8 mouse cellular contexts compared by ENCODE assay signal in the genomic region with DNA sequence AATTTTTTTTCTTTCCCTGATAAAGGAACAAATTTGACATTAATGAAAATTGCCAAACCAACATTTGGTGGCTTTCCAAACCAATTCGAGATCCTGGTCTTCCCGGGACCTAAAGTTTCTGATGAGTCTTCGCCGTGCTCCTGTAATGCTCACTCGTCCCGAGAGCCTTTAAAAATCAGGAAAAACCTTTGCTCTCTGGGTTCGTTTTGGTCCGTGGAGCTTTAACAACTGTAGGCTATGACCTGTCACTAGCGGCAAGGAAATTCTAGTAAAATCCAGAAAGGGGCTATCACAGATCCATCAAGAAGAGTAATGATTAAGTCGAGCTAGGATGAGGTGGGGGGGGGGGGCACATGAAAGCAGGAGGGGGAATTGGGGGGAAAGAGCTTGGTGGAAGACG. TPM values are rescaled to one million over a fixed set of nuclear protein-coding genes. Genes with fewer than 3 reads are reported as not detected.
DNase-seq lines count a peak whose midpoint lies in the region; ATAC-seq and TF ChIP-seq lines count a peak whose summit lies in the region.

No protein-coding gene starts in this region.

- no peaks in the 10 kb centered on the region for H3K9me3 ChIP-seq in heart, postnatal 0 days (replicated peaks; ENCODE audit: control insufficient read depth, low read length)
- H3K9me3 ChIP-seq in hindbrain, postnatal 0 days (ENCODE audit: low read length): no peaks in the 10 kb centered on the region
- H3K9me3 ChIP-seq in midbrain, embryonic 13.5 days: no peaks in the 10 kb centered on the region

- ATAC-seq in heart, postnatal 0 days (ENCODE audit: insufficient read depth, low read depth): peak; percentile 21; the same call in 1 of the 2 replicates
- no peak; the same call in 1 of the 2 replicates for ATAC-seq in hindbrain, postnatal 0 days
- no peak for ATAC-seq in midbrain, embryonic 13.5 days

- DNase-seq in heart, postnatal 0 days (ENCODE audit: low spot score): no peak
- DNase-seq in heart, adult 11 months: no peak
- no peak for DNase-seq in hindbrain, postnatal 0 days (ENCODE audit: low spot score)
- no peak for DNase-seq in layer of hippocampus, postnatal 14 days (ENCODE audit: low spot score in 2 of 2)
- DNase-seq in right cerebral cortex, postnatal 10 days (ENCODE audit: low spot score in 2 of 2): no peak
- no peak for DNase-seq in right cerebral cortex, postnatal 4 days

- H3K9ac ChIP-seq in heart, postnatal 0 days (replicated peaks; ENCODE audit: low read depth, low read length): peak overlapping the region; percentile 79
- peak overlapping the region; percentile 69 for H3K9ac ChIP-seq in hindbrain, postnatal 0 days (replicated peaks; ENCODE audit: low read length)
- H3K9ac ChIP-seq in midbrain, embryonic 13.5 days (replicated peaks): peak overlapping the region; percentile 85

- H3K27me3 ChIP-seq in heart, postnatal 0 days (ENCODE audit: control insufficient read depth, insufficient read depth, low read length): no peaks in the 10 kb centered on the region
- no peaks in the 10 kb centered on the region for H3K27me3 ChIP-seq in hindbrain, postnatal 0 days (ENCODE audit: insufficient read depth, low read length)
- no peaks in the 10 kb centered on the region for H3K27me3 ChIP-seq in midbrain, embryonic 13.5 days

- H3K36me3 ChIP-seq in heart, postnatal 0 days (replicated peaks; ENCODE audit: control insufficient read depth, insufficient read depth, low read length): peaks cover 40% of the 10 kb centered on the region
- peaks cover 28% of the 10 kb centered on the region for H3K36me3 ChIP-seq in hindbrain, postnatal 0 days (ENCODE audit: insufficient read depth, low read length)
- peaks cover 36% of the 10 kb centered on the region for H3K36me3 ChIP-seq in midbrain, embryonic 13.5 days

- no peak for TF ChIP-seq CTCF in heart, postnatal 0 days (IDR thresholded peaks at IDR 0.05; ENCODE audit: low read depth)
- TF ChIP-seq CTCF in bone marrow, adult 2 months (IDR thresholded peaks at IDR 0.05; ENCODE audit: control insufficient read depth, insufficient read depth, low read length): no peak
- no peak for TF ChIP-seq CTCF in hindbrain, postnatal 0 days (IDR thresholded peaks at IDR 0.05; ENCODE audit: low read depth)

- 3% methylated on average over 11 of the region's 11 CpGs for WGBS in heart, postnatal 0 days
- 2% methylated on average over 11 of the region's 11 CpGs for whole genome bisulfite sequencing in bone marrow, adult 2 months
- WGBS in hindbrain, postnatal 0 days: 1% methylated on average over 11 of the region's 11 CpGs
- 6% methylated on average over 11 of the region's 11 CpGs for WGBS in midbrain, embryonic 13.5 days

- 0 out of 2 replicates have a peak, but pooled peaks cover 9% of the 10 kb centered on the region for H3K4me1 ChIP-seq in heart, postnatal 0 days (ENCODE audit: control insufficient read depth, insufficient read depth)
- no peaks in the 10 kb centered on the region for H3K4me1 ChIP-seq in bone marrow, adult 2 months (ENCODE audit: control insufficient read depth, insufficient read depth, low read length)
- H3K4me1 ChIP-seq in hindbrain, postnatal 0 days (ENCODE audit: insufficient read depth, low read length): no peaks in the 10 kb centered on the region
- peaks cover 16% of the 10 kb centered on the region for H3K4me1 ChIP-seq in midbrain, embryonic 13.5 days (replicated peaks)

- peak overlapping the region; percentile 78 for H3K27ac ChIP-seq in heart, postnatal 0 days (ENCODE audit: low read depth)
- H3K27ac ChIP-seq in bone marrow, adult 2 months (ENCODE audit: control insufficient read depth, insufficient read depth, low read depth, low read length, poor library complexity): peak overlapping the region; percentile 67; the same call in 1 of the 2 replicates
- peak overlapping the region; percentile 91 for H3K27ac ChIP-seq in hindbrain, postnatal 0 days
- peak overlapping the region; percentile 92 for H3K27ac ChIP-seq in midbrain, embryonic 13.5 days

- peak overlapping the region; percentile 81 for H3K4me2 ChIP-seq in heart, postnatal 0 days (ENCODE audit: low read depth, low read length)
- peak overlapping the region; percentile 54 for H3K4me2 ChIP-seq in hindbrain, postnatal 0 days (ENCODE audit: low read depth, low read length)
- H3K4me2 ChIP-seq in midbrain, embryonic 13.5 days (replicated peaks): peak overlapping the region; percentile 75

- TF ChIP-seq EP300 in heart, postnatal 0 days (IDR thresholded peaks at IDR 0.05; ENCODE audit: low read depth): no peak

- peak overlapping the region; percentile 70 for H3K4me3 ChIP-seq in heart, postnatal 0 days (ENCODE audit: low read depth, low read length)
- peak overlapping the region; percentile 96 for H3K4me3 ChIP-seq in bone marrow, adult 2 months (replicated peaks; ENCODE audit: control insufficient read depth, low read depth, low read length)
- H3K4me3 ChIP-seq in hindbrain, postnatal 0 days (ENCODE audit: low read length): peak overlapping the region; percentile 70
- H3K4me3 ChIP-seq in midbrain, embryonic 13.5 days (replicated peaks): peak overlapping the region; percentile 72

- TF ChIP-seq POLR2A in bone marrow, adult 2 months (IDR thresholded peaks at IDR 0.05; ENCODE audit: borderline replicate concordance, control insufficient read depth, low read depth, low read length): no peak

RNA-seq across cellular contexts. Expression of gene Rpl7l1, which starts 0.6 kb away (rescaled TPM):
- total RNA-seq in heart, postnatal 0 days (2014; rRNA removed; ENCODE audit: low replicate concordance): 34.6 and 44.3 TPM in 2 replicates
- polyA plus RNA-seq in heart, postnatal 0 days (2015; fragmentation: Nextera tagmentation; extraction: Ambion mirVana): 72.9 and 77.7 TPM in 2 replicates
- 26.9 and 45.0 TPM in 2 replicates for polyA plus RNA-seq in bone marrow, adult 2 months (2011; ENCODE audit: insufficient read depth, insufficient read length, low replicate concordance, missing spikeins)
- total RNA-seq in hindbrain, postnatal 0 days (2014; rRNA removed): 39.4 and 39.8 TPM in 2 replicates
- 72.1 and 80.0 TPM in 2 replicates for polyA plus RNA-seq in hindbrain, postnatal 0 days (2015; fragmentation: Nextera tagmentation; extraction: Ambion mirVana)
- 119 and 125 TPM in 2 replicates for polyA plus RNA-seq in midbrain, embryonic 13.5 days (2015; fragmentation: Nextera tagmentation; extraction: Ambion mirVana)
- 10 to 100 TPM; 47.5 to 48.7 TPM for total RNA-seq in layer of hippocampus, postnatal 14 days (2021)

RNA-seq across cellular contexts. Expression of gene 2310039H08Rik, which starts 9.4 kb away (rescaled TPM):
- total RNA-seq in heart, postnatal 0 days (2014; rRNA removed; ENCODE audit: low replicate concordance): 75.6 and 80.4 TPM in 2 replicates
- 74.9 and 76.4 TPM in 2 replicates for polyA plus RNA-seq in heart, postnatal 0 days (2015; fragmentation: Nextera tagmentation; extraction: Ambion mirVana)
- 18.3 and 18.7 TPM in 2 replicates for polyA plus RNA-seq in bone marrow, adult 2 months (2011; ENCODE audit: insufficient read depth, insufficient read length, low replicate concordance, missing spikeins)
- 44.9 and 46.4 TPM in 2 replicates for total RNA-seq in hindbrain, postnatal 0 days (2014; rRNA removed)
- 64.7 TPM in 2 replicates for polyA plus RNA-seq in hindbrain, postnatal 0 days (2015; fragmentation: Nextera tagmentation; extraction: Ambion mirVana)
- 53.4 and 54.0 TPM in 2 replicates for polyA plus RNA-seq in midbrain, embryonic 13.5 days (2015; fragmentation: Nextera tagmentation; extraction: Ambion mirVana)
- 10 to 100 TPM; 12.0 to 12.5 TPM for total RNA-seq in layer of hippocampus, postnatal 14 days (2021)

RNA-seq across cellular contexts. Expression of gene Ptcra, which starts 18.4 kb away (rescaled TPM):
- 0.27 TPM in 1 of 2 replicates, not detected in the other for total RNA-seq in heart, postnatal 0 days (2014; rRNA removed; ENCODE audit: low replicate concordance)
- polyA plus RNA-seq in heart, postnatal 0 days (2015; fragmentation: Nextera tagmentation; extraction: Ambion mirVana): not detected in 2 replicates
- 2.0 TPM in 1 of 2 replicates, not detected in the other for polyA plus RNA-seq in bone marrow, adult 2 months (2011; ENCODE audit: insufficient read depth, insufficient read length, low replicate concordance, missing spikeins)
- not detected in 2 replicates for total RNA-seq in hindbrain, postnatal 0 days (2014; rRNA removed)
- 0.11 and 0.42 TPM in 2 replicates for polyA plus RNA-seq in hindbrain, postnatal 0 days (2015; fragmentation: Nextera tagmentation; extraction: Ambion mirVana)
- 0.24 and 0.46 TPM in 2 replicates for polyA plus RNA-seq in midbrain, embryonic 13.5 days (2015; fragmentation: Nextera tagmentation; extraction: Ambion mirVana)
- under 1 TPM in 1 of 2 experiments, not detected in 1; 0.31 TPM for total RNA-seq in layer of hippocampus, postnatal 14 days (2021)

RNA-seq across cellular contexts. Expression of gene Cnpy3, which starts 29.9 kb away (rescaled TPM):
- 37.9 and 44.5 TPM in 2 replicates for total RNA-seq in heart, postnatal 0 days (2014; rRNA removed; ENCODE audit: low replicate concordance)
- 27.7 and 29.0 TPM in 2 replicates for polyA plus RNA-seq in heart, postnatal 0 days (2015; fragmentation: Nextera tagmentation; extraction: Ambion mirVana)
- polyA plus RNA-seq in bone marrow, adult 2 months (2011; ENCODE audit: insufficient read depth, insufficient read length, low replicate concordance, missing spikeins): 25.4 and 46.3 TPM in 2 replicates
- total RNA-seq in hindbrain, postnatal 0 days (2014; rRNA removed): 79.1 and 88.9 TPM in 2 replicates
- 70.9 and 72.4 TPM in 2 replicates for polyA plus RNA-seq in hindbrain, postnatal 0 days (2015; fragmentation: Nextera tagmentation; extraction: Ambion mirVana)
- 55.7 and 59.8 TPM in 2 replicates for polyA plus RNA-seq in midbrain, embryonic 13.5 days (2015; fragmentation: Nextera tagmentation; extraction: Ambion mirVana)
- 10 to 100 TPM; 53.9 to 57.2 TPM for total RNA-seq in layer of hippocampus, postnatal 14 days (2021)

RNA-seq across cellular contexts. Expression of gene Gnmt, which starts 52.9 kb away (rescaled TPM):
- 1.1 and 2.7 TPM in 2 replicates for total RNA-seq in heart, postnatal 0 days (2014; rRNA removed; ENCODE audit: low replicate concordance)
- 2.4 and 2.8 TPM in 2 replicates for polyA plus RNA-seq in heart, postnatal 0 days (2015; fragmentation: Nextera tagmentation; extraction: Ambion mirVana)
- polyA plus RNA-seq in bone marrow, adult 2 months (2011; ENCODE audit: insufficient read depth, insufficient read length, low replicate concordance, missing spikeins): 2.9 and 3.0 TPM in 2 replicates
- total RNA-seq in hindbrain, postnatal 0 days (2014; rRNA removed): 0.25 and 1.2 TPM in 2 replicates
- 5.6 and 6.4 TPM in 2 replicates for polyA plus RNA-seq in hindbrain, postnatal 0 days (2015; fragmentation: Nextera tagmentation; extraction: Ambion mirVana)
- 0.80 and 0.81 TPM in 2 replicates for polyA plus RNA-seq in midbrain, embryonic 13.5 days (2015; fragmentation: Nextera tagmentation; extraction: Ambion mirVana)
- under 1 TPM; 0.76 to 0.98 TPM for total RNA-seq in layer of hippocampus, postnatal 14 days (2021)
